Mouse (Mus musculus) liver, embryonic 14.5 days (tissue): ENCODE measurements around the gene Ccdc61. TPM values are rescaled to one million over a fixed set of nuclear protein-coding genes. Genes with fewer than 3 reads are reported as not detected.

Source experiments
- ATAC-seq: fragments of 200-750 bp; cut with Nextera tagmentation; 2 replicates; pipeline ENCODE4 v1.8.0; 2017; ENCODE audit warnings: moderate number of reproducible peaks, mild to moderate bottlenecking, moderate library complexity; ENCODE audit not compliant: insufficient read depth
- DNase-seq, 3 experiments: peaks; one replicate each; pipeline ENCODE4 v3.0.0-alpha.2; 2012 to 2013; ENCODE audit warnings: low read depth in 3 of 3, low spot score in 3 of 3
- H3K27ac ChIP-seq: fragments of 300-500 bp; sonication (generic); 2 replicates; pipeline ENCODE4 v1.5.1; 2014; ENCODE audit warnings: moderate library complexity, mild to moderate bottlenecking, control low read depth, inconsistent platforms
- H3K27me3 ChIP-seq: fragments of 300-500 bp; sonication (generic); 2 replicates; pipeline ENCODE4 v1.6.1; 2014; ENCODE audit warnings: mild to moderate bottlenecking, low read length, moderate library complexity; ENCODE audit not compliant: control insufficient read depth, insufficient read depth
- H3K36me3 ChIP-seq: fragments of 300-500 bp; sonication (generic); replicated peaks from 2 replicates; pipeline ENCODE4 v1.6.1; 2014; ENCODE audit warnings: low read depth; ENCODE audit not compliant: control insufficient read depth, insufficient read depth
- H3K4me1 ChIP-seq, 2 experiments: fragments of 200-500 bp in 1 of 2; fragments of 300-500 bp in 1 of 2; sonication (generic) in 1 of 2; replicated peaks; 2 replicates each; pipeline ENCODE4 v1.6.1; 2012 to 2014; ENCODE audit warnings: antibody characterized with exemption in 1 of 2, inconsistent platforms in 1 of 2, low read length in 1 of 2; ENCODE audit not compliant: control insufficient read depth in 2 of 2, insufficient read depth in 2 of 2
- H3K4me2 ChIP-seq: fragments of 300-500 bp; sonication (generic); 2 replicates; pipeline ENCODE4 v1.6.1; 2014; ENCODE audit warnings: low read depth, mild to moderate bottlenecking, control low read depth, moderate library complexity
- H3K4me3 ChIP-seq, 2 experiments: fragments of 200-500 bp in 1 of 2; fragments of 300-500 bp in 1 of 2; sonication (generic) in 1 of 2; 2 replicates each; pipeline ENCODE4 v1.5.1; 2012 to 2014; ENCODE audit warnings: low read depth in 2 of 2, low read length in 2 of 2, mild to moderate bottlenecking in 2 of 2, control low read depth in 1 of 2, inconsistent platforms in 1 of 2, moderate library complexity in 1 of 2; ENCODE audit not compliant: insufficient read depth in 1 of 2
- H3K9ac ChIP-seq: fragments of 300-500 bp; sonication (generic); replicated peaks from 2 replicates; pipeline ENCODE4 v1.6.1; 2014; ENCODE audit warnings: mild to moderate bottlenecking, control low read depth, moderate library complexity
- H3K9me3 ChIP-seq: fragments of 300-500 bp; sonication (generic); 2 replicates; pipeline ENCODE4 v1.6.1; 2016; ENCODE audit warnings: low read length, mixed read lengths; ENCODE audit not compliant: control insufficient read depth
- CTCF ChIP-seq: IDR thresholded peaks from 2 replicates; pipeline ENCODE4 v1.5.1; 2016; ENCODE audit warnings: antibody characterized with exemption, low read depth, control low read depth
- EP300 ChIP-seq: IDR thresholded peaks from 2 replicates; pipeline ENCODE4 v1.6.1; 2016; ENCODE audit warnings: antibody characterized with exemption, low read depth
- WGBS: fragments of 180-500 bp; shearing (Covaris S2); extraction: QIAGEN DNeasy Blood & Tissue Kit; methylation state at CpG from one replicate; pipeline ENCODE4 v1.1.7; 2014; ENCODE audit not compliant: insufficient replicate concordance; 5-methylcytosine and 5-hydroxymethylcytosine counted together
- polyA plus RNA-seq, 2 experiments: library from polyadenylated mRNA; depleted of rRNA in 1 of 2; stranded (reverse) in 1 of 2; unstranded in 1 of 2; fragments of >200 nt; fragmentation: Nextera tagmentation in 1 of 2; extraction: Ambion mirVana in 1 of 2; gene quantifications; 2 replicates each; pipeline versions ENCODE4 v1.2.1 to v1.2.3; 2012 to 2014

The Ccdc61 gene
- polyA plus RNA-seq, 2 experiments: 5.5 to 10.0 TPM

DNA sequence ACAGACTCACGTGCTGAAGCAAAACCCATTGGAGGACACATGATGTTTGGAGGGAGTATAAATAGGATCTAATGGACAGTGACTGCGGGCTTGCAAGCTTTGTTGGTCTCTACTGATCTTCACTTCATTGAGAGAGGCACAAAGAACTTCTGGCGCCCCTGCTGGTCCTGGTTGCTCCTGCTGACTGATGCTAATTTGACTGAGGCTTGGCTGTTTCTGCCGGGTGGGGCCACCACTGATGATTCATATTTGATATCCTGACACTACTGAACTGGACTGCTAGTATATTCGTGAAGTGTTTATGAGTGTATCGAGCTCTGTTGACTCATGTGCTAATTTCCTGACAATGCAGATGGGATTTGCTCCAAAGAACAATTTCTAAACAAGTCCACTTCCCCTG is 47.4 kb downstream of the Ccdc61 start:
- ATAC-seq (no peak), DNase-seq (no peak)
- H3K36me3 ChIP-seq: no peaks in the 10 kb centered on the region
- H3K27ac ChIP-seq: no peak overlapping the region
- H3K9ac ChIP-seq: no peak overlapping the region
- TF ChIP-seq CTCF: no peak
- TF ChIP-seq EP300: no peak
- H3K4me3 ChIP-seq: no peak overlapping the region
- H3K4me1 ChIP-seq: no peaks in the 10 kb centered on the region
- H3K4me2 ChIP-seq: no peak overlapping the region
- H3K9me3 ChIP-seq: no peaks in the 10 kb centered on the region
- H3K27me3 ChIP-seq: no peaks in the 10 kb centered on the region
- WGBS: 70% methylated on average over 6 of the region's 6 CpGs

GRCm38 (mm10) chr7:18858310-18858916 is 51.8 kb downstream of the Ccdc61 start:
- Histone ChIP-seq H3K4me3 (no peak overlapping the region), H3K4me2 (no peak overlapping the region), H3K9me3 (no peaks in the 10 kb centered on the region), H3K36me3 (no peaks in the 10 kb centered on the region), H3K27ac (no peak overlapping the region), H3K27me3 (no peaks in the 10 kb centered on the region), H3K4me1 (no peaks in the 10 kb centered on the region), H3K9ac (no peak overlapping the region)
- TF ChIP-seq CTCF (no peak), EP300 (no peak)
- no peak for DNase-seq
- 45% methylated on average over 5 of the region's 5 CpGs for WGBS
- no peak for ATAC-seq

GRCm38 (mm10) chr7:18848395-18848794 is 61.8 kb downstream of the Ccdc61 start:
- Histone ChIP-seq H3K9me3 (no peaks in the 10 kb centered on the region), H3K9ac (no peak overlapping the region), H3K4me2 (no peak overlapping the region), H3K27me3 (no peaks in the 10 kb centered on the region), H3K36me3 (no peaks in the 10 kb centered on the region), H3K27ac (no peak overlapping the region), H3K4me1 (no peaks in the 10 kb centered on the region), H3K4me3 (no peak overlapping the region)
- 66% methylated on average over 1 of the region's 1 CpGs for WGBS
- DNase-seq: no peak
- no peak for ATAC-seq
- TF ChIP-seq EP300 (no peak), CTCF (no peak)

DNA sequence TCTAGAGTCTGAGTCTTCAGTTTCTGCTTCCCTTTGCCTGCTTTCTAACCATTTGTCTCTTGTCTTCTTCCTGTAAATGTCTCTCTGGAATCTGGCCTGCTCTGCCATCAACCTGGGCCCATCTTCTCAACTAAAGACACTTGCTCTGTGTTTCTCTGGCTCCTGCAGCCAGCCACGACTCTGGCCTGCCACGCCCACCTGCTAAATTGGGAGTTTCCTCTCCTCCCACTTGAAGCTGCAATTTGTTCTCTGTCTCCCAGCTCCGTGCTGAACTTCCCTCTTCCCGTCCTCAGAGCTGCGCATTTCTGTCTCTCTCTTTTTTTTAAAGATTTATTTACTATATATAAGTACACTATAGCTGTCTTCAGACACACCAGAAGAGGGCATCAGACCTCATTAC is 65.4 kb downstream of the Ccdc61 start:
- 11% methylated on average over 5 of the region's 5 CpGs for WGBS

GRCm38 (mm10) chr7:18841174-18841567 is 69.0 kb downstream of the Ccdc61 start:
- Histone ChIP-seq H3K9me3 (no peaks in the 10 kb centered on the region), H3K4me1 (peaks cover 0 to 5% of the 10 kb centered on the region in 2 experiments; a peak in 2 of 4 replicates), H3K27me3 (no peaks in the 10 kb centered on the region), H3K4me2 (peak overlapping the region; percentile 26), H3K9ac (no peak overlapping the region), H3K4me3 (no peak overlapping the region), H3K27ac (no peak overlapping the region), H3K36me3 (no peaks in the 10 kb centered on the region)
- ATAC-seq (no peak), DNase-seq (no peak)
- TF ChIP-seq CTCF: no peak
- no peak for TF ChIP-seq EP300
- 71% methylated on average over 1 of the region's 1 CpGs for WGBS

More for the DNA sequence above, 65.4 kb downstream of the Ccdc61 start:
- peaks cover 0 to 5% of the 10 kb centered on the region in 2 experiments; a peak in 2 of 4 replicates for H3K4me1 ChIP-seq
- DNase-seq (no peak), ATAC-seq (no peak)
- H3K9ac ChIP-seq: no peak overlapping the region
- H3K9me3 ChIP-seq: no peaks in the 10 kb centered on the region
- H3K4me2 ChIP-seq: no peak overlapping the region
- no peaks in the 10 kb centered on the region for H3K36me3 ChIP-seq
- no peaks in the 10 kb centered on the region for H3K27me3 ChIP-seq
- TF ChIP-seq CTCF: no peak
- TF ChIP-seq EP300: no peak
- H3K27ac ChIP-seq: no peak overlapping the region
- no peak overlapping the region for H3K4me3 ChIP-seq

Other genes starting within 250 kb of the Ccdc61 start
- not detected in 2 replicates for gene Psg20, start 224.2 kb downstream of the Ccdc61 start, polyA plus RNA-seq (2012; rRNA removed)
- gene Psg20, start 224.2 kb downstream of the Ccdc61 start, polyA plus RNA-seq (2014; fragmentation: Nextera tagmentation; extraction: Ambion mirVana): not detected in 2 replicates
- gene Psg22, start 192.3 kb downstream of the Ccdc61 start, polyA plus RNA-seq (2012; rRNA removed): 0.01 and 0.04 TPM in 2 replicates
- gene Psg22, start 192.3 kb downstream of the Ccdc61 start, polyA plus RNA-seq (2014; fragmentation: Nextera tagmentation; extraction: Ambion mirVana): 0.05 TPM in 1 of 2 replicates, not detected in the other
- not detected in 2 replicates for gene Psg19, start 111.9 kb downstream of the Ccdc61 start, polyA plus RNA-seq (2012; rRNA removed)
- gene Psg19, start 111.9 kb downstream of the Ccdc61 start, polyA plus RNA-seq (2014; fragmentation: Nextera tagmentation; extraction: Ambion mirVana): not detected in 2 replicates
- 0.03 TPM in 1 of 2 replicates, not detected in the other for gene Psg17, start 88.8 kb downstream of the Ccdc61 start, polyA plus RNA-seq (2012; rRNA removed)
- not detected in 2 replicates for gene Psg17, start 88.8 kb downstream of the Ccdc61 start, polyA plus RNA-seq (2014; fragmentation: Nextera tagmentation; extraction: Ambion mirVana)
- gene Mill2, start 70.4 kb downstream of the Ccdc61 start, polyA plus RNA-seq (2012; rRNA removed): 0.16 and 0.18 TPM in 2 replicates
- gene Mill2, start 70.4 kb downstream of the Ccdc61 start, polyA plus RNA-seq (2014; fragmentation: Nextera tagmentation; extraction: Ambion mirVana): 0.09 and 0.19 TPM in 2 replicates
- gene Pglyrp1, start 39.1 kb downstream of the Ccdc61 start, polyA plus RNA-seq (2012; rRNA removed): 10.5 and 15.1 TPM in 2 replicates
- 23.2 and 32.0 TPM in 2 replicates for gene Pglyrp1, start 39.1 kb downstream of the Ccdc61 start, polyA plus RNA-seq (2014; fragmentation: Nextera tagmentation; extraction: Ambion mirVana)
- 0.11 TPM in 2 replicates for gene Nova2, start 15.5 kb upstream of the Ccdc61 start, polyA plus RNA-seq (2012; rRNA removed)
- 0.03 and 0.05 TPM in 2 replicates for gene Nova2, start 15.5 kb upstream of the Ccdc61 start, polyA plus RNA-seq (2014; fragmentation: Nextera tagmentation; extraction: Ambion mirVana)
- not detected in 2 replicates for gene Nanos2, start 77.0 kb upstream of the Ccdc61 start, polyA plus RNA-seq (2012; rRNA removed)
- not detected in 2 replicates for gene Nanos2, start 77.0 kb upstream of the Ccdc61 start, polyA plus RNA-seq (2014; fragmentation: Nextera tagmentation; extraction: Ambion mirVana)
- 0.20 and 0.21 TPM in 2 replicates for gene Mypop, start 80.8 kb upstream of the Ccdc61 start, polyA plus RNA-seq (2012; rRNA removed)
- 0.30 and 0.34 TPM in 2 replicates for gene Mypop, start 80.8 kb upstream of the Ccdc61 start, polyA plus RNA-seq (2014; fragmentation: Nextera tagmentation; extraction: Ambion mirVana)
- 6.8 and 8.3 TPM in 2 replicates for gene Irf2bp1, start 93.6 kb upstream of the Ccdc61 start, polyA plus RNA-seq (2012; rRNA removed)
- 6.8 and 7.9 TPM in 2 replicates for gene Irf2bp1, start 93.6 kb upstream of the Ccdc61 start, polyA plus RNA-seq (2014; fragmentation: Nextera tagmentation; extraction: Ambion mirVana)
- gene Foxa3, start 113.1 kb upstream of the Ccdc61 start, polyA plus RNA-seq (2012; rRNA removed): 12.2 and 13.9 TPM in 2 replicates
- 25.7 and 26.5 TPM in 2 replicates for gene Foxa3, start 113.1 kb upstream of the Ccdc61 start, polyA plus RNA-seq (2014; fragmentation: Nextera tagmentation; extraction: Ambion mirVana)
- gene Sympk, start 114.0 kb upstream of the Ccdc61 start, polyA plus RNA-seq (2012; rRNA removed): 27.3 and 29.1 TPM in 2 replicates
- 10.7 and 11.8 TPM in 2 replicates for gene Sympk, start 114.0 kb upstream of the Ccdc61 start, polyA plus RNA-seq (2014; fragmentation: Nextera tagmentation; extraction: Ambion mirVana)
- gene Rsph6a, start 144.3 kb upstream of the Ccdc61 start, polyA plus RNA-seq (2012; rRNA removed): not detected in 2 replicates
- gene Rsph6a, start 144.3 kb upstream of the Ccdc61 start, polyA plus RNA-seq (2014; fragmentation: Nextera tagmentation; extraction: Ambion mirVana): not detected in 2 replicates
- 18.1 and 20.2 TPM in 2 replicates for gene Dmwd, start 165.8 kb upstream of the Ccdc61 start, polyA plus RNA-seq (2012; rRNA removed)
- 3.5 and 3.7 TPM in 2 replicates for gene Dmwd, start 165.8 kb upstream of the Ccdc61 start, polyA plus RNA-seq (2014; fragmentation: Nextera tagmentation; extraction: Ambion mirVana)
- 17.9 and 20.7 TPM in 2 replicates for gene Dmpk, start 173.4 kb upstream of the Ccdc61 start, polyA plus RNA-seq (2012; rRNA removed)
- gene Dmpk, start 173.4 kb upstream of the Ccdc61 start, polyA plus RNA-seq (2014; fragmentation: Nextera tagmentation; extraction: Ambion mirVana): 8.3 and 10.6 TPM in 2 replicates
- gene Six5, start 184.2 kb upstream of the Ccdc61 start, polyA plus RNA-seq (2012; rRNA removed): 3.3 and 4.3 TPM in 2 replicates
- gene Six5, start 184.2 kb upstream of the Ccdc61 start, polyA plus RNA-seq (2014; fragmentation: Nextera tagmentation; extraction: Ambion mirVana): 0.60 and 1.3 TPM in 2 replicates
- gene Gm4969, start 208.0 kb upstream of the Ccdc61 start, polyA plus RNA-seq (2012; rRNA removed): 0.14 and 0.25 TPM in 2 replicates
- 0.16 and 0.22 TPM in 2 replicates for gene Gm4969, start 208.0 kb upstream of the Ccdc61 start, polyA plus RNA-seq (2014; fragmentation: Nextera tagmentation; extraction: Ambion mirVana)
- 2.0 and 2.6 TPM in 2 replicates for gene Fbxo46, start 209.4 kb upstream of the Ccdc61 start, polyA plus RNA-seq (2012; rRNA removed)
- gene Fbxo46, start 209.4 kb upstream of the Ccdc61 start, polyA plus RNA-seq (2014; fragmentation: Nextera tagmentation; extraction: Ambion mirVana): 2.6 and 3.0 TPM in 2 replicates
- gene Qpctl, start 238.9 kb upstream of the Ccdc61 start, polyA plus RNA-seq (2012; rRNA removed): 2.2 and 2.3 TPM in 2 replicates
- gene Qpctl, start 238.9 kb upstream of the Ccdc61 start, polyA plus RNA-seq (2014; fragmentation: Nextera tagmentation; extraction: Ambion mirVana): 2.3 and 3.0 TPM in 2 replicates
- gene Snrpd2, start 239.3 kb upstream of the Ccdc61 start, polyA plus RNA-seq (2012; rRNA removed): 40.7 and 67.5 TPM in 2 replicates
- gene Snrpd2, start 239.3 kb upstream of the Ccdc61 start, polyA plus RNA-seq (2014; fragmentation: Nextera tagmentation; extraction: Ambion mirVana): 75.3 and 76.0 TPM in 2 replicates